Mouse (Mus musculus): ENCODE results near the gene Gpr141. TPM values are rescaled to one million over a fixed set of nuclear protein-coding genes. Genes with fewer than 3 reads are reported as not detected.
"Not testable (repeated sequence)": the region's sequence is repeated elsewhere in the genome, so short reads cannot be mapped to it uniquely, and the experiment has no call there.

Gpr141 gene
- polyA plus RNA-seq, 1 experiment, result 0.11 TPM

DNA sequence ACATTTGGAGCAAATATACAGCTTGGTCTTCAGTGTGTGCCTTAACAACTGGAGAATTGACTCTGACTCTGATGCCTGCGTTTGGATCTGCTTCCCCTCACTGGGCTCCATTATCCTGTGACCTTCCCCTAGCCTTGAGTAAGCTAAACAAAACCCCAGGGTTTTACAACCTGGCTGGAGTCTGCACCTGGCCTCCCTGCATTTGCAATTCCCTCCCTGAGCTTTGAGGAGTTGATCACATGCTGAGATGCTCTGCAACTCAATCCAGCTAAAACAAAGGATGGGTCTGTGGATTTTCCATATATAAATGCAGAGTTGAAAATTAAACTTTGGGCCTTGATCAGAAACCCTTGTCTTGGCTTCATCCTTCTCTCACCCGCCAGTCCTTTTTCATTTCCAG lies 4.8 kb downstream of the Gpr141 start:
- DNase-seq (ENCODE audit: low read depth), result no peak
- TF ChIP-seq CTCF (IDR thresholded peaks at IDR 0.05; ENCODE audit: borderline replicate concordance, extremely low read depth, insufficient read depth, insufficient read length), result no peak
- TF ChIP-seq POLR2A (IDR thresholded peaks at IDR 0.05; ENCODE audit: borderline replicate concordance, extremely low read depth, insufficient read depth, insufficient read length, poor library complexity, severe bottlenecking), result no peak

DNA sequence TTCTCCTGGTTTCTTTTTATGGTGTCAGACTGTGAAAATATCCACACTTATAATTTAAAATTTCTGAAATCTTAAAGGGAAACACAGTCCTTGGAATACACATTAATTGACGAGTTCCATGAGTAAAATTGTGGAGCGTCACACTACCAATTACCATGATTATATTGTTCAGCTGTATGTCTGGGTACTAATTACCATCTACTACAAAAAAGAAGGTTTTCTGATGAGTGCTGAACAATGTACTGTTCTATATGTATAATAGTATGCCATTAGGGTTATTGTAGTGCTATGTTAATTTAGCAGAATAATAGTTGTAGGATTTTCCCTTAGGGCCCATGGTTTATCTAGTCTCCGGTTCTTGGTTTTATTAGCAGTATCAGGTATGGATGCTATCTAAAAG lies 29.1 kb downstream of the Gpr141 start:
- TF ChIP-seq POLR2A (IDR thresholded peaks at IDR 0.05; ENCODE audit: borderline replicate concordance, extremely low read depth, insufficient read depth, insufficient read length, poor library complexity, severe bottlenecking), result no peak
- TF ChIP-seq CTCF (IDR thresholded peaks at IDR 0.05; ENCODE audit: borderline replicate concordance, extremely low read depth, insufficient read depth, insufficient read length), result no peak
- DNase-seq (ENCODE audit: low read depth), result peak; percentile 18

DNA sequence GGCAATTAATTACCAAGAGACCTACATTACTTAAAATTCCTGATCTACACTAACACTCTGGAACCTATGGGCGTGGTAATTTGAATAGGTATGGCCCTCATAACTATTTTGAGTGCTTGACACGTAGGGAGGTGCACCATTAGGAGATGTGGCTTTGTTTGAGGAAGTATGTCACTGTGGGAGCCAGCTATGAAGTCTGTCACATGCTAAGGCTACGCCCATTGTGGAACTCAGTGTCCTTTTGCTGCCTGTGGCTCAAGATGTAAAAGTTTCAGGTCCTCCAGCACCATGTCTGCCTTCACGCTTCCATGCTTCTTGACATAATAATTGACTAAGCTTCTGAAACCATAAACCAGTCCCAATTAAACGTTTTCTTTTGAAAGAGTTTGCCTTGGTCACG lies 29.6 kb downstream of the Gpr141 start:
- TF ChIP-seq CTCF (IDR thresholded peaks at IDR 0.05; ENCODE audit: borderline replicate concordance, extremely low read depth, insufficient read depth, insufficient read length) (no peak), POLR2A (IDR thresholded peaks at IDR 0.05; ENCODE audit: borderline replicate concordance, extremely low read depth, insufficient read depth, insufficient read length, poor library complexity, severe bottlenecking) (no peak)
- peak; percentile 11 for DNase-seq (ENCODE audit: low read depth)

DNA sequence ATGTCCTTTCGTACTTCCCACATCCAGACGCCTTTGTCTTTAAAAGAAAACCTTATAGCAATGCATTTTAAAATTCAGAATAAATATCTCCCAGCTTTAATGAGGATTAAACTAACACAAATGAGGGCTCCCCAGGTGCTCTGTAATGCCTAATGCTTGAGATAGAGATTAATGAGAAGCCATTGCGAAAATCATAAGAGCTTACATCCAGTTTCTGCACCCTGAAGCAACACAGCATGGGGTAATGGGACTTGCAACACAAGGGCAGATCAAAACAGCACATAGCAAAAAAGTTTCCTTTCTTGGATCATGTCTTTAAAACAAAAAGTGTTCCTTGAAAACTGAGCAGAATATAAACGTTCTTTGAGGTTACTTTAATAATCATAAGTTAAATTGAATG lies 30.3 kb downstream of the Gpr141 start:
- peak; percentile 44 for DNase-seq (ENCODE audit: low read depth)
- TF ChIP-seq CTCF (IDR thresholded peaks at IDR 0.05; ENCODE audit: borderline replicate concordance, extremely low read depth, insufficient read depth, insufficient read length), result no peak
- TF ChIP-seq POLR2A (IDR thresholded peaks at IDR 0.05; ENCODE audit: borderline replicate concordance, extremely low read depth, insufficient read depth, insufficient read length, poor library complexity, severe bottlenecking), result no peak

DNA sequence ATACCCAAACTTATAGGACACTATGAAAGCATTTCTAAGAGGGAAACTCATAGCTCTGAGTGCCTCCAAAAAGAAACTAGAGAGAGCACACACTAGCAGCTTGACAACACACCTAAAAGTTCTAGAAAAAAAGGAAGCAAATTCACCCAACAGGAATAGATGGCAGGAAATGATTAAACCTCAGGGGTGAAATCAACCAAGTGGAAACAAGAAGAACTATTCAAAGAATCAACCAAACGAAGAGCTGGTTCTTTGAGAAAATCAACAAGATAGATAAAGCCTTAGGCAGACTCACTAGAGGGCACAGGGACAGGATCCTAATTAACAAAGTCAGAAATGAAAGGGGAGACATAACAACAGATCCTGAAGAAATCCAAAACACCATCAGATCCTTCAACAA lies 36.1 kb downstream of the Gpr141 start:
- not testable (repeated sequence) for DNase-seq (ENCODE audit: low read depth)

DNA sequence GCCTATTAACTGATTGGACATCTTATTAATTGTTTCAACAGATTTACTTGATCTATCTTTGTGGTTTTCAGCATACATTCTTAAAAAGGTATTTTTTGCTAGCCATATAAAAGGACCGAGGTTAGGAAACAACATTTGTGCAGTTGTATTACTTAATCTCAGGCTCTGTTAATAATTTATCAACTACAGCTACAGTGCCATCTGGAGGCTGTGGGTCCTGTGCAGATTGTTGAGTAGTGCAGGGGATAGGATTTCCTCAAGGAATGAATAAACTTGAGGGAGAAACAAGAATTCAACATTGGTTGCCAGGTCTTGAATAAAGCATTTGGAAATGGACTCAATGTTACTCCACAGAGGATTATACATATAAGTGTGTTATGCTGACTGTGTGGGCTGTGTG lies 53.9 kb downstream of the Gpr141 start:
- no peak for DNase-seq (ENCODE audit: low read depth)
- no peak for TF ChIP-seq CTCF (IDR thresholded peaks at IDR 0.05; ENCODE audit: borderline replicate concordance, extremely low read depth, insufficient read depth, insufficient read length)
- TF ChIP-seq POLR2A (IDR thresholded peaks at IDR 0.05; ENCODE audit: borderline replicate concordance, extremely low read depth, insufficient read depth, insufficient read length, poor library complexity, severe bottlenecking), result no peak

DNA sequence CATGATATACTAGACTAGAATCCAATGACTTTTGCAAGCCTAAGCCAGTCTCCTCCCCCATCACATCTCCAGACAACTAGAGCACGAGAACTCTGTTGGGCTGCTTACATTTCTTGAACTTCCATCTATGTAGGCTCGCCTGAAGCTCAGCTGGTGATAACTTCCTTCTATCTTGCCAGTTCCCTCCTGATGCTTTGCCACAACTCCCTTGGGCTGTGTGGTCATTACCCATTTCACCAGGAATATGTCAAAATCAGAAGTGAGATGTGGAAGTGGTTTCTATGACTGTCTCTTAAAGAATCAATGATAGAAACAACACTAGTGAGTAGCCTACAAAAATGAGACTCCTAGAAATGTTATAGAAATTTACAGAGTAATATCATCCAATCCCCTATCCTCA lies 56.9 kb downstream of the Gpr141 start:
- TF ChIP-seq CTCF (IDR thresholded peaks at IDR 0.05; ENCODE audit: borderline replicate concordance, extremely low read depth, insufficient read depth, insufficient read length), result no peak
- no peak for TF ChIP-seq POLR2A (IDR thresholded peaks at IDR 0.05; ENCODE audit: borderline replicate concordance, extremely low read depth, insufficient read depth, insufficient read length, poor library complexity, severe bottlenecking)
- DNase-seq (ENCODE audit: low read depth), result no peak

DNA sequence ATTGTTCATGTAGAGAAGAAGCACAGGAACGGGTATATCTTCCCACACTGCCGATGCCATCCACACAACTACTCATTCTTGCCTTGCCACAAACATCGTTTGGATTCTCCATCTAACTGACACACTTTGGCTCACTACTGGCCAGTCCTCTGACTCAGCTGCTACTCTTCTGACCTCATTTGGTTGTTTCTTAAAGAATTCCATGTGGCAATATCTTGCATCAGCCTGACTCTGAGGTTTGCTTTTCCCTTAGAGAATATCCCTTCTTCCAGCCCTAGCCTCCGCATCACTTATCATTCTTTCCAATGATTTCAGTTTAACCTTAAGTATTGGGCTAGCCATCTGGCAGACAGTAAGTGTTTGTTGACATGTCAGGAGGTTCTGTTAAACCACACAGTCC lies 59.8 kb downstream of the Gpr141 start:
- no peak for TF ChIP-seq CTCF (IDR thresholded peaks at IDR 0.05; ENCODE audit: borderline replicate concordance, extremely low read depth, insufficient read depth, insufficient read length)
- no peak for TF ChIP-seq POLR2A (IDR thresholded peaks at IDR 0.05; ENCODE audit: borderline replicate concordance, extremely low read depth, insufficient read depth, insufficient read length, poor library complexity, severe bottlenecking)
- DNase-seq (ENCODE audit: low read depth), result no peak

DNA sequence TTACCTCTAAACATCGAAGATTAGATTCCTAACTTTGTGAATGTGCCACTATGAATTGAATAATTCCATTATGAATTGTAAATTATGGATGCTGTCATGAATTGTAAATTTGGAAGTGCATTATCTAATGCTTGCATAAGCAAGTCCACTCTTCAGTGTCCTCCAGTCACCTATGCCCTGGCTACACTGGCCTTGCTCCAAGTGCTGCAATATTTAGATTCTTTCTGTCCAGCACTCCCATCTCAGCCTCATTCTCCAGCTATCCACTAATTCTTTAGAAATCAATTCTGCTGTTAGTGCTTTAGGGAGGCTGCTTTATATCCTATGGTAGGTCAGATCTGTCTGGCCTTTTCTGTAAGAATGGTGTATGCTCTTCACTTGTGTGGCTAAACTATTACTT lies 60.8 kb downstream of the Gpr141 start:
- no peak for DNase-seq (ENCODE audit: low read depth)
- no peak for TF ChIP-seq CTCF (IDR thresholded peaks at IDR 0.05; ENCODE audit: borderline replicate concordance, extremely low read depth, insufficient read depth, insufficient read length)
- no peak for TF ChIP-seq POLR2A (IDR thresholded peaks at IDR 0.05; ENCODE audit: borderline replicate concordance, extremely low read depth, insufficient read depth, insufficient read length, poor library complexity, severe bottlenecking)

DNA sequence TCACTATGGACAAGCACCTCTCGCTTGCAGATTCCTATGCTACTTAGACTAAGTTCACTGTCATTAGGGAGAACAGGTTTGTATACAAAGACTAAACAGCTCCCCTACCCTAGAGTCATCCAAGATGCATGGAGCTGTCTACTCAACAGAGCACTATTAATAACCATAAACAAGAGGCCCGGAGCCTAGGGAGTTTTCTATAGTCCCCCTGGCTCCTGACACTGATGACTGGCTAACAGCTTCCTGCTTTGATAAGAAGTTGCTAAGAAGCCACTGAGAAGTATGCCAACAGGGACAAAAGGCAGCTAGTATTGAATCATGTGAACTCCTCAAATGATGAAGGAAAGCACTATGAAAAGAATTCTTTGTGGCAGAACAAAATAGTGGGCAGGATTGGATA lies 78.3 kb downstream of the Gpr141 start:
- no peak for TF ChIP-seq CTCF (IDR thresholded peaks at IDR 0.05; ENCODE audit: borderline replicate concordance, extremely low read depth, insufficient read depth, insufficient read length)
- no peak for TF ChIP-seq POLR2A (IDR thresholded peaks at IDR 0.05; ENCODE audit: borderline replicate concordance, extremely low read depth, insufficient read depth, insufficient read length, poor library complexity, severe bottlenecking)
- DNase-seq (ENCODE audit: low read depth), result no peak

DNA sequence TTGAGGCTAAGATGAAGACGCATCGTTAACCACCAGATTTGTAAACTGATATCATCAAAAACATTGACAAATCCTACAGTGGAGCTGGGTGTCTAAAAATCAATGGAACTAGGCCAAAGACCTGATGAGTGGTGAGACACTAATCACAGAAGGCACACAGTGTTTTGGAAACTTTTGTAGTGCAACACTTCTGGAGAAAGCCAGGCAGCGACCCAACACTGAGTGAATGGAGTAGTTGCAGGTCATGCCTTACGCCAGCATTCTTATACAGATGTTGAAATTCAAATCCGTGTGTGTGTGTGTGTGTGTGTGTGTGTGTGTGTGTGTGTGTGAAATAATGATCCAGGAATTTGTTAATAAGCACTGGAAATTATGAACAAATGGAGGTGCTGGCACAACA lies 79.5 kb downstream of the Gpr141 start:
- TF ChIP-seq POLR2A (IDR thresholded peaks at IDR 0.05; ENCODE audit: borderline replicate concordance, extremely low read depth, insufficient read depth, insufficient read length, poor library complexity, severe bottlenecking) (no peak), CTCF (IDR thresholded peaks at IDR 0.05; ENCODE audit: borderline replicate concordance, extremely low read depth, insufficient read depth, insufficient read length) (no peak)
- DNase-seq (ENCODE audit: low read depth), result no peak

DNA sequence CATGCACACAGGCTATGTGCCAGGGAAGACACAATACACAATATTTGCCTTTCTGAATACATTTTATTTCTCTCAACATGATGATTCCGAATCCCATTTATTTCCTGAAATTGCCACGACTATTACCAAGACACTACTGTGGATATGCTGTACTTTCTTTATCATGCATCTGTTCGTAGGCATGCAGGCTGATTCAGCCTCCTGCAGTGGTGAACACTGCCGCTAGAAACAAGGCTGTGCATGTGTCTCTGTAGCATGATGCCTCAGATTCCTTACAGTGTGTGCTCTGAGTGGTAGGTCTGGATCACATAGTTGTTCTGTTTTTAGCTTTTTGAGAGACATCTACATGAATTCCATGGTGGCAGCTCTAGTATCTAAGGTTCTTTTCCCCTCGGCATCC lies 89.5 kb downstream of the Gpr141 start:
- TF ChIP-seq CTCF (IDR thresholded peaks at IDR 0.05; ENCODE audit: borderline replicate concordance, extremely low read depth, insufficient read depth, insufficient read length) (no peak), POLR2A (IDR thresholded peaks at IDR 0.05; ENCODE audit: borderline replicate concordance, extremely low read depth, insufficient read depth, insufficient read length, poor library complexity, severe bottlenecking) (no peak)
- no peak for DNase-seq (ENCODE audit: low read depth)

DNA sequence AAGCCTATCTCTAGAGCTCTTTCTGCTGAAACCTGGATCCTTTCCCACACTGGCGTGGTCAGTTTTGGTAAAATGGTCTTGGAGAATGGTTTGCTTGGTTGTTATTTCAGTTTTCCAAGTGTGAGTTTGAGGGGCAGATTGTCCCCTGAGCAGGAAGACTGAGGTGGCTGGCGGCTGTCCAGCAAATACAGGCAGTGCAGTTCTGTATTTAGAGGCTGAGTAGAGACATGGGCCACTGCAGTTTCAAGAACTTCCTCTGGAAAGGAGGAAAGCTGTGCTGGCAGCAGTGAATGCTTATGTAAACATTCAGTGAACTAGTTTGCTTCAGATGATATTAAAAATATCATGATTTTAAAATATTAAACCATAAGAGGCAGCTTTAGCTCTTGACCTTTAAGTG lies 93.2 kb downstream of the Gpr141 start:
- no peak for DNase-seq (ENCODE audit: low read depth)
- TF ChIP-seq POLR2A (IDR thresholded peaks at IDR 0.05; ENCODE audit: borderline replicate concordance, extremely low read depth, insufficient read depth, insufficient read length, poor library complexity, severe bottlenecking) (no peak), CTCF (IDR thresholded peaks at IDR 0.05; ENCODE audit: borderline replicate concordance, extremely low read depth, insufficient read depth, insufficient read length) (no peak)

All from brain, embryonic 14.5 days (tissue).